Mouse (Mus musculus) thymus, postnatal 4 days (tissue): ENCODE measurements around the gene Chil1.

Source experiments
- DNase-seq: peaks from one replicate; pipeline ENCODE4 v3.0.0; 2021

Chil1 gene

DNA sequence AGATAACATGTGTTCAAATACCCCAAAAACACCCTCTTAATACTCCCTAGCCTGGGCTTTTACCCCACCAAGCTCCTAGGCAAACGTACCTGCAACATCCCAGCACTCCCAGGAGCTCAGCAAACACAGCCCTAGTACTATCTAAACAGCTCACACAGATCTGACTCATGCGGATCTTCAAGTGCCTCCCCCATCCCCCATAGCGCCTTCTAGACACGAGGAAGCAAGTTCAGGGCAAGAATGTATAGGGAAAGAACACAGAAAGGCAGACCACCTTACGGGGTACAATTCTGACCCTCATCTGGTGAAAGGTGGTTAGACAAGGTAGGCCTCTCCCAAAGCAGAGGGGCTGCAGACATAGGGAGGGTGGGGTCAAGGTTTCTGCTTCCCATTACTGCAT is 24.1 kb downstream of the Chil1 start:
- DNase-seq: no peak

DNA sequence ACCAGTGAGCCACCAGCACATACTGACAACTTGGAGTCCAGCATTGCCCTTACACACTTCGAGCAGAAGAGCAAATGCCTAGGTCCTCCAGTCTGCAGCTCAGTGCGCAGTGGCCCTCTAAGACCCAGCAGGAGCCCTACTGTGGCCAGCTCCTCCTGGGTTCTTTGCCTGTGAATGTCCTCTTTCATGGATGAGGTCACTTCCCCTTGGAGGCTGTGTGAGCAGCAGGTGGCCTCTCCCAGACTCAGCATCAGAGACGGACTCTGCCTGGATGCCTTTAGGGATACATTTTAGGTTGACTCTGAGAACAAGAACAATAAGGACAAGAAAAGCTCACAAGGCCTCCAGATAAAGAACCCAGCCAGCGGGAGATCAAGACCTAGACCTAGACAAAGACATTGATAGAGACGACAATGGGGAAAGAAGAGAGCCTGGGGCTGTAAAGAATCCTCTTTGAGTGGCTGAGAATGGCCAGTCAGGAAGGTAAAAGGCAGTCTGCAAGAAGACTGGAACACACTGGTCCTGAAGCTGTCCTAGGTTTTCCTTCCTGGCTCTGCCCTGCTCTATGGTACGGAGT is 28.3 kb downstream of the Chil1 start:
- DNase-seq: no peak

DNA sequence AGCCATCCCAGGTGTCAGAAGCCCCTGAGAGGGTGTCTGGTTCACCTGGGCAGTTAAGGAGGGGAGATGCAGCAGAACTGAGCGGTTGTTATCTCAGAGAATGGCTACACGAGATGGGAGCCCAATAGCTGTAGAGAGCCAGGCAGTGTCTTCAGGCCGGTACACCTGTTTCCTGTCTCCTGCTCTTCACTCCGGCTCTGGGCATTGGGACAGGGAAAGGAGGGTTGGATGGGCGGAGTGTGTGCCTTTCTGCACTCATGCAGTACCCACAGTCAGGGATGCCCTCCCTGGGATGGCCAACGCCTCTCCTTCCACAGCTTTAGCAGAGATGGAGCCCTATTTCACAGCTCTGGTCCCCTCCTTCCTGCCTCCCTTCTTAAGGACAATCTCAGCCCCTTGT is 29.1 kb downstream of the Chil1 start:
- DNase-seq: no peak

DNA sequence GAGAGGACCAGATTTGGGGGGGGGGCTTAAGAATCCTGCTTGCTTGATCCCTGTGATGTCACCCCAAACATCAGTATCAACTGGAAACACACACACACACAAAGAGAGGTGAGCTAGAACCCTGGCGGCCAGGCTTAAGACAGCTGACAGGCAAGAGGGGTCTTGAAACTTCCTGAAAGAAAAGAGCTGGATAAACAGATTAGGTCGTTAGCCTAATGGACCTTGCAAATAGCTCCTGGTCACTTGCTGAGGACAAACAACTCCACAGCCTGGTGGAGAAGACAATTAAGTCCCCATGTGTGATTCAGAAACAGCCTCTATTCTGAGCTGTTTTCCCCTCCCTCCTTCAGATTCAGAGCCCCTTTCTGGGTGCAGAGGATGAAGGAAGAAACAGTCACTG is 29.7 kb downstream of the Chil1 start:
- DNase-seq: no peak

DNA sequence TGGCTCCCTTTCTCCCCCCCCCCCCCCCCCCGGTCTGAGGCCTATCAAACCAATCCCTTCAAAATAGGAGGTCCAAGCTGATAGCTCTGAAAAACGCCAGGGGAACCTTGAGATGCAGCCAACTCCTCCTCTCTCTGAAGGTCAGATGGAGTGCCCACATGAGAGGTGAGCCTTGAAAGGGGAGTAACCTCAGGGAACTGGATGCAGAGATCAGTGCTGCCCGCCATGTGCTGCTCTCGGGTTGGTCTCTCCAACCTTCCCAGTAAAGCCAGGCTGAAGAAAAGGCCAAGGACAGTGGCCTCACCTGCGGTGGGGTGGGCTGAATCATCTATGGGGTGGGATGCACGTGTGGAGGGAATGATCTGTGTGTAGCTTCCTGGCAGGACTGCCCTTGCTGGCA is 30.4 kb downstream of the Chil1 start:
- no peak for DNase-seq

DNA sequence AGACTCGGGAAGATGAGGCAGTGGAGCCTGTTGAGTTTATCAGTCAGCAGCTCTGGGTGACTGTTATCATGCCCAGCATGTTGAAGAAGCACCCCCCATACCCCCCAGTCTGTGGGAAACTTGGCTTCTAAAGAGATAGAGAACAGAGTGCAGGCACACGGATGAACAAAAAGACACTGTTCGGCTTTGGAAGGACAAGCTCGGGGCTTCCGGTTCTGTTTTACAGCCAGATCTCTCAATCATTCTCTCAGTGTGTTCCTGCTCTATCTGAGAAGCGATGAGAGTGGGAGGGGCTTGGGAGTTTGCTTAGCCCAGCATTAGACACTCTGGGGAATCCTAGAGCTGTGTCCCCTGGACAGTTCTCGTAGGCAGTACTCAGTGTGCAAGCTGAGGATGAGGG is 31.4 kb downstream of the Chil1 start:
- no peak for DNase-seq

DNA sequence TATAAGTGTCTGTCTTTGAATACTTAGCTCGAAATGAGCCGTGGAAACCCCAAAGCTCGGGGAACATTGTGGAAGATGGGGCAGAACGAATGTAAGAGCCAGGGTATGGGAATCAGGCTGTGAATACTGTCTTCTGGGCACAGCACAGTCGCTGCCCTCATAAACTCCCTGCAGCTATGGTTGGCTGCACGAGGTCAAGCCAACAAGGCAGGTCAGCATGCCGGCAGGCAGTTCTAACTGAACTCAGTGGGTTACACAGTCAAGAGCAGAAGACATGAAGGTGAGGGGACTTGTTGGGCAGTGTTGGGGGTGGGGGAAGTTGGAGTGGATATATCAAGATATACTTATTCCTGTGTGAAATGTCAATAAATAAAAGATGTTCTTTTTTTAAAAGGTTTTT is 33.1 kb downstream of the Chil1 start:
- DNase-seq: no peak

DNA sequence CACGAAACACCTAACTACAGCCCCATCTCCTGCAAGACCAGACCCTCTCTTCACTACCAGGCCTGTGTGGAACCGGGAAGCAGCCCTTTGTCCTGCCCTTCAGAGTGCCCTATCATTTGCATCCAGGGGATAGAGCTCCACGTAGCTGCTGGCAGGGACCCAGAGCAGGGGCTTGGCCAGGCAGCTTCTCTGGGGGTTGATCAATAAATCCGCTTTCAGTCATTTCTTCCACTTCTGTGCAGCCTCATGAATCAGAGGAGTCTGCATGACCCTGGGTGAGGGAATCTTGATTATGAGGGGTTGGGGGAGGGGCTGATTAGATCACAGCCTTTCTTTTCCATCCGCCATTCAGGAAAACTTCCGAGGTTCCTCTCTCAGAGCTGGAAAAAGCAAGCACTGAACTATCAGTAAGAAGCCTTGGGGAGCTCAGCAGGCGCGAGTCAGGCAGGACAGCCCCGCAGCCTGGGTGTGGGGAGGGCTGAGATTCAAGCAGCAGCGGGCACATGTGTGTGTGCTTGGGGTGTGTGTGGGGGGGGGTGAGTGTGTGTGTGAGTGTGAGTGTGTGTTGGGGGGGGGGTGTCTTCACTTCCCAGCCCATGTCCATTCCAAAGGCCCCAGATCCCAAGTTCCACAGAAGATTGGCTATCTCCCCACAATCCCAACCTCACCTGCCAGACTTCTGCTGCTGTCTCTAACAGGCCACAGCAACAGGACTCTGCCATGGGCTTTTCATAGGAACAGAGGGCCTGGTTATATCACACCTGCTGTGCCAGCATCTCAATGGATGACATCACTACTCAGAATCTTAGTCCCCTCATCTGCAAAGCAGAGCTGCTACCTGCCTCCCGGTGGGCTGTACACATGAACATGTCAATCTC is 34.0 kb downstream of the Chil1 start:
- DNase-seq: no peak

DNA sequence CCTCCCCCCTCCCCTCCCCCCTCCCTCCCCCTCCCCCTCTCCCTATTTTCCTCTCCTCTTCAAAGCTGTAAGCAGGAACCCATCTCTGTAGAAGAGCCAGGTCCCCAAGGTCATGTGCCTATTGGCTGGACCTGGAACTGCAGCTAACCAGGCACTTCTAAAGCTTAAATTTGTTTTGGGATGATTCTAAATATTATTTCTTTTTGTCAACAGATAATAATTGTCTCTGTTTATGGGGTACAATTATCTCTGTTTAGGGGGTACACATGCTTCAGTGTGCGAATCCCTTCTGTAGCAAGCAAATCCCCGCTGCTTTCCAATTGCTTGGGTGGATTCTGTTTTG is 34.6 kb downstream of the Chil1 start:
- DNase-seq: no peak

DNA sequence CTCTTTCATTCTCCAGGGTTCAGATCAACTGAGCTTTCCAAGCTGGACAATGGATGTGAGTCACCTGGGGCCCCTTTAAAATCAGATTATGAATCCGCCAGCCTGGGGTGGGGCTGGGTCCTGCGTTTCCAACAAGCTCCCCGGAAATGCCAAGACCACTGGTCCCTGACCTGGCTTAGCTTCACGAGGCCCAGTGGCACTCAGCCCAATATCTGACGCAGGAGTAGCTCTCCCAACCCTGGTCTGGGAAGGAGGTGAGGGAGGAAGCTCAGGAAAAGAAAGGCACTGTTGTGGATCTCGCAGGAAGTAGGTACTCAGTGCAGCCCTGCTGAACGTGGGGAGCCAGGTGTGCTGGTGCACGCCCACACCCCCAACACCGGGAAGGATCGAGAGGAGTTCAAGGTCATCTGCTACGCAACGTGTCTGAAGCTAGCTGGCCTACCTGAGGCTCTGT is 35.1 kb downstream of the Chil1 start:
- no peak for DNase-seq

DNA sequence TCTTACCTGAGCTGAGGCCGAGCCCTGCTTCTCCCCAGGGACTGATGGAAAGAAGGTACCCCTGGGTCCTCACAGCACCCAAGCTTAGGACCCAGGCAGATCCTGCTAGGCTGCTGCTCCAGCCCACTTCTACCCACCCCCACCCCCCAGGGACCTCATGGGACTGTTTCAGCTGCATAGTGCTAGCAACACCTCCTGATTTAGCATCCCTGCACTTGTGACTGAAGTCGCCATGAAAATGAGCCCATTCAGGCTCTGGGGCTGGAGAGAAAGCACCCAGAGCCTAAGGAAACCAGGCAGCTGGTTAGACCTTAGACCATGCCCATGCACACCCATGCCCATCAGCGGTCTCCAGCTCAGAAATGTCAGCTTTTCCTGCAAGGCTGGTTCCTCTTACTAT is 36.0 kb downstream of the Chil1 start:
- DNase-seq: no peak

DNA sequence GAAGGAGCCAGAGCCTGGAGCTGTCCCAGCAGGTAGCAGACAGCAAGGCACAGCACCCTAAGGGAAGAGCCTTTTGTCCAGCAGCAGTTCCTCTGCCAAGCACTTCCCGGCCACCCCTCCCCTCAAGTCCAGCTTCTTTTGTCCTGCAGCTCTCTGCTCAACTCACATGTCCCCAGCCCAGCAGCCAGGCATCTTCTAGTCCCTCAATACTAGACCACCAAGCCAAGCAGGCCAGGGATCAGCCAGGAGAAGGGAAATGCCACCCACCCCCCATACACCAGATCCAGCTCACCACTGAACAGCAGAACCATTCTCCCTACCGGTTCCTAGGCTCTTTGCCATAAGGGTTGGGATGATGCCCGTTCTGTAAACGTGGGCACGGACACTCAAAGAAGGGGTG is 37.6 kb downstream of the Chil1 start:
- no peak for DNase-seq

DNA sequence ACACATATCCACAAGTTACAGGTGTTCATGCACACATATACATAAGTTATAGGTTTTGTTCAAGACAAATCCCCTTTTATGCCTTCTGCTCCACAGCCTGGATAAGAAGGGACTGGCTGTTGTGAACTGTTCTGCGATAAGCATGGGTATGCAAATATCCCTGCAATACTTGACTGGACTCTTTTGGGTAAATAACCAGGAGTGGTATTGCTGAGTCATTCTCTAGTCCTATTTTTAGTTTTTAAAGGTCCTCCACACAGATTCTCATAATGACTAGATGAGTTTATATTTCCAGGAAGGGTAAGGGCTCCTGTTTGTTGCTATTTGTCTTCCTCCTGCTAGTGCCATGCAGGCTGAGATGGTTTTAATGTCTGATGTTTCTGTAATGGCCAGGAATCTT is 39.2 kb downstream of the Chil1 start:
- no peak for DNase-seq

DNA sequence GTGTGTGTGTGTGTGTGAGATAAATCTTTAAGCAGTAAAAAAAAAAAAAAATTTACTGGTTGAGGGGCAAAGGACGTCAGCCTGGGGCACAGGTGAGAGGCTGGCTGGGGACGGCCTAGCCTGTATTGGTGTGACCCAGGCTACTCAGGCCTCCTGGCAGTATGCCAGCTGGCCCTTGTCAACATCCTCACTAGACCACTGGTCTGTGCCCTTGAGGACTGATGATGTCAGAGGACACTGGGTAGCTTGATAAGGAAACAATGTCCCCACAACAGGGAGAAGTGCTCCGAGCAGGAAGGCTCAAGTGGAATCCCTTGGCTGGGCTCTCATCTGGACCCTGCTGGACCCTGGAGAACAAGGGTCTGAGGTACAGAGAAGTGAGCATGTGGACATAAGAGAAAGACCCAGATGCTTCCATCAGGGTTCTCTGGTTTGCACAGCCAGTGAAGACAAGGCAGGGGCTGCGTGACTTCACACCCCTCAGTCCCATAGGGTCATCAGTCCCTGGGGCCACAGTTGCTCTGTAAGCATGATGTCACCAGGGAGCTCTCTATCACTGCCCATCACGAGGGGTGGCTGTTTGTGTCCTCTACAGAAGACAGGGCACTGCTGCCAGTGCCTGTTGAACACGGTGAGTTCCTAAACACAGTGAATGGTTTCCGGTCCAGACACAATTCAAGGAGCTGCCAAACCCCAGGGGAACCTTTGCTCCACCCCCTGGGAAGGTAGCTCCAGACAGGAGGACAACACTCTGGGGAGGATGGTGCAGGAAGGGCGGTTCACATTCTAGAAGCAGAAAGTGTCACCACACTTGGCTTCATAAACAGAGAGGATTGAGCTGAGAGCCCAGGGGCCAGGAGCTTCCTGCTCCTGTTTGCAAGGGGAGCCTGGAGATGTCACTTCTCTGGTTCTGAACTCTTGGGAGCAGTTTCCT is 40.4 kb downstream of the Chil1 start:
- no peak for DNase-seq

DNA sequence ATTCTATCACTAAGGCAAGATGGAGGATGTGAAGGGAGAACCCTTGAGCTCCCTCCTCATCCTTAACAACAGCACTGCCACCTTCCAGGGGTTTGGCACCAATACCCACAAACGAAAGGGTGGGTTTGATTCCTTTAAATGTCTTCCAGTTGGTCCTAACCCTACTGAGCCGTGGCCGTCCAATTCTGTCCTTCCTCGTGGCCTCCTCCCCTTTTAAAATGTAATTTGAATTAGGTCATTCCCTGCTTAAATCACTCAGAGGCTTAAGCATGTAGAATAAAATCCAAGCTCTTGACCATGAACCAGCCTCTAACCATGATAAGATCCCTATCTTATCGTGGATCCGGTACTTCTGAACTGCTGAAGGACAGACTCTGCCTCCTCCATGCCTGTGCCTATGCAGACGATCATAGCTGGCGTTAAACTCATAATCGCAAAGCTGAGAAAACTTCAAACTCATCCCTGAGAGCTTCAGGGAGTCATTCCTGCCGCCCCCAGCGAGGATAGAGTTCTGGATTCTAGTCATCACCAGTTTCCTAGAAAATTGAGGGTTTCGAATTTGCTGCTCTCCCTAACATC is 42.8 kb downstream of the Chil1 start:
- DNase-seq: no peak

DNA sequence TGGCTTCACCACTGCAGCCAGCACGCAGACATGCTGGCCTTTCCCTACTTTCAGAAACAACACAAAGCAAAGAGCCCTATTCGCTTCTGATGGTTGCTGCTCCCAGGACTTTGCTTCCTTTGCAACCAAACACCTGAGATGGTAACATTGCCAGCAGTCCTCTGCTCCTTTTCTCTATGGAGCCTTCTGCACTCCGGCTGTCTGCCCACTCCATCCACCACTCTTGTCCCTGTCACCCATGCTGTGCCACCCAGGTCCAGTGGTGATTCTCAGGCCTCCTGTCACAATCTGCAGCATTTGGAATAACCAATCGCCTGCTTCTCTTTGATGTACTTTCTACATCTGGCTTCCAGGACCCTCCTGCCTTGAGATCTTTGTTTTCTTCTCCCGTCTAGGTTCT is 43.4 kb downstream of the Chil1 start:
- DNase-seq: no peak

DNA sequence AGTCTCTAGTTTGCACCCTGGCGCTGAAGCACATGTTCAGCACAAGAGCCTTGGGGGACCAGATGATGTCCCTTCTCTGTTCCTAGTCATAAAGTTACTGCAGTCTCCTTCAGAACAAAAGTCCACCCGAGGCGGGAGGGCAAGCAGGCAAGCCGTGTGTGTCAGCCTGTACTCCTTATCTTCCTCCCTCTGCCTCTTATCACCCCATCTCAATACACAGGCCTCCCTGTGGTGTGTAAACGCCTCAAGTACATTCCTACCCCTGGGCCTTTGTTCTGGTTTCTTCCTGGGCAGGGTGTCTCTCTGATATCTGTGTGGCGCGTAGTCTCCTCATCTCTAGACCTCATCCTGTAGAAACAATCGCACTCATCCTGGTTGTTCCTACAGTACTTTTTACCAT is 44.8 kb downstream of the Chil1 start:
- no peak for DNase-seq

DNA sequence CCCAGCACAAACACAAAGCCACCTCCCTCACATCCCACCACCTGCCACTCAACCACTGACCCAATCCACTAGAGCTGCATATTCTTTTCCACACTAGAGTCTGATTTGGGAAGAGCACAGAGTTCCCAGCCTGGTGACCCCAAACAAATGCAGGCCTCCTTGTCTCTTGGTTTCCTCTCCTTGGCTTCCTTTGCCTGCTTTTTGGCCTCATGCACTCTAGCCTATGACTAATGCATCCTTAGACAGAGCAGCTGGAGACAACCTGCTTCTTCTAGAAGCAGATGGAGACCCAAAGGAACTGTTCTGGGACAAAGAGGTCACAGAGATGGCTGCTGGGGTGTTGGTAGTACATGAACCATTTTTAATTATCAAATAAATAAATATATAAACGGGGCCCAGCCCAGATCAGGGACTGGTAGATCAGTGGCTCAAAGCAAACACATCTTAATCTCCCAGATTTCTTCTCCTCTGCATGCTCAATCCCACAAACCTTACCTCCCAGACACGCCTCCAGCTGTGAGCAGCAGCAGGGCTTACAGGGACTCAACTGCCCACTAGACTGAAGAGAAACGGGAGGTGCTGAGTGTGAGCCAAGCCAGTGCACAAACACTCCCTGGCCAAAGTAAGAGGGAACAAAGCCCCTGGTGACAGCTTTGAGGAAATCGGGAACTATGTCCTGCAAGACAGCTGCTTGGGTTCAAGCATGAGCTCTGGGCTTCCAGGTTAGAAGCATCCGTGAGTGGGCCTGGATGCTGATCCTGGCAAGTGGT is 48.0 kb downstream of the Chil1 start:
- DNase-seq: no peak

DNA sequence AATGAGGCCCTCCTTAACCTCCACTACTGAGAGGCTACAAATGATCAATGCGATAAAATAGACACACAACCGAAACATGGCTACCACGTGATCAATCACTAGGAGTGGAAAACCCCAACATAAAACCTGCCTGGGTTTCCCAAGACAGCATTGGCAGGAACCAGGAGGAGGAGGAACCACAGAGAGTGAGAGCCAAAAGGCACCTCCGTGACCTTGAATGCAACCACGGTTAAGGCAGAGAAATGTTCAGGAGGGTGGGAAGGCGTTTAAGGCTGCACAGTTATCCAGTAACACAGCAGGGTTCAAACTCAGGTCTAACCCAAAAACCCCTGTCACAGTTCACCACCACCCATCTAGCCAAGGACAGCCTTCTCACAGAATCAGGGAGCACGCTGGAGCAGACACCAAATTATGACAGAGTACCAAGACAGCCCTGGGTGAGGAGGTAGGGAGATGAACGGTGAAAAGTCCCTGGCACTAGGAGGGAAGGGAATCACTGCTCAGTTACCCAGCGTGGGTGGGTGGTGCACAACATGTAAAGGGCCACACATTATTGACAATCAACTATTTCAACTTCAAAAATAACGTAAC is 48.8 kb downstream of the Chil1 start:
- DNase-seq: no peak

DNA sequence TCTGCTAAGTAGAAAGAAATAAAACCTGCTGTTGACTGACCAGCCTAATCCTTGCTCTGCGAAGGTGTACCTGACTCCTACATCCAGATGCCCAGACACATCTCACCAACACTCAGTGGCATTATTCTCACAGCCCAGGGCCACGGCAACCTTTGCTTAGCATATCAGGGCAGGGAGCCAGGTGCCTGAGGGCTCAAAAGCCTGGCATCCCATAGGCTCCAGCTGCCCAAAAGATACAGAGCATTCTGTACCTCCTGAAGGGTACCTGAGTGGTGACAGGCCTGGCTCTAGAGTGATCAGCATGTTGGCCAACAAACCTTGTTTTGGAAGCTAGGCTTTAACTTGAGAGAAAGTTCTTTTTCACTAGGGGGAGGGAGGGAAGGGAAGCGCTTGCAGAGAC is 49.3 kb downstream of the Chil1 start:
- no peak for DNase-seq

DNA sequence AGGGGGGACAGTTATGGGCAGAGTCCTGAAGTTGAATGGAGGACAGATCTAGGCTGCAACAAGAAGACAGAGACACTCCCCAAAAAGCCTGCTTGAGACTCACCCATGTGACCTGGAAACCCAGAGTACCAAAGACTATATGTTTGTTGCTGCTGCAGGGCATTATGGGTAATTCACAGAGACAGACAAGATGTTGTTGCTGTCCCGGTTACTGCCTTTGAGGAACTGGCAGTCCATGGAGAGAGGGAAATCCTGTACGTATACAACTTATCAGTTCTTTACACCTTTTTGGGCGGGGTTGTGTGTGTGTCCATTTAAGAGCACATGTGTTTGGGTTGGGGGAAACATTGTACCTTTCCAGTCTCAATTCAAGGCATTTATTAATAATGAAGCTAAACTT is 49.7 kb downstream of the Chil1 start:
- DNase-seq: no peak

DNA sequence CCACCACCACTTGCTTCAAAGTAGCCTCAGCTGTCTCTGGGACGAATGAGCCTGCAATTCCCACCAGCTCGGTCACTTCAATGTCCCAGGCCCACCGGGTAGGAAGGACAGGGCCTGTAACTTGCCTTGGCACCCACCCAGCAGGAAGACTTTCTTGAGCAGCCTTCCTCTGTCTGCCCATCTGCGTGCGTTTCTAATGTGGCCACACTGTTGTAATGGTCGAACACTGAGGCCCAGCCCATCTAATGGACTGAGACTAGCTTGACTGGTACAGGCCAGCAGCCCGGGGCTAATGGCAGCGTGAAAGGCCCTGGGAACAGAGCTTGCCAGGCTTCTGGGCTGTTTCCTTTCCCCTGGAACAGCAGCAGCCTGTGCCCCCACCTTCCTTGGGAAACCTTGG is 50.4 kb downstream of the Chil1 start:
- DNase-seq: no peak
